Mouse (Mus musculus): Measurements from ENCODE around the gene Eif2ak4. TPM values are rescaled to one million over a fixed set of nuclear protein-coding genes. Genes with fewer than 3 reads are reported as not detected.

Eif2ak4 gene
- polyA plus RNA-seq (2015; fragmentation: Nextera tagmentation; extraction: Ambion mirVana) = 5.5 and 5.6 TPM in 2 replicates

GRCm38 (mm10) chr2:118388341-118389335, at the start of gene Eif2ak4:
Gene Eif2ak4 (plus strand): TSS chr2:118388618.

GRCm38 (mm10) chr2:118372901-118373571, 15.4 kb upstream of the Eif2ak4 start, which contains the start of gene Gpr176:
Gene Gpr176 (minus strand): TSS chr2:118373419.

GRCm38 (mm10) chr2:118479550-118479909, 91.1 kb downstream of the Eif2ak4 start, which contains the start of gene Srp14:
Gene Srp14 (minus strand): TSS chr2:118479711.

Other genes starting within 250 kb of the Eif2ak4 start
- 0.80 and 1.3 TPM in 2 replicates for gene Fsip1, start 131.7 kb upstream of the Eif2ak4 start, polyA plus RNA-seq (2015; fragmentation: Nextera tagmentation; extraction: Ambion mirVana)
- gene Gpr176, start 15.2 kb upstream of the Eif2ak4 start, polyA plus RNA-seq (2015; fragmentation: Nextera tagmentation; extraction: Ambion mirVana) = 1.4 and 3.1 TPM in 2 replicates
- 481 and 513 TPM in 2 replicates for gene Srp14, start 91.1 kb downstream of the Eif2ak4 start, polyA plus RNA-seq (2015; fragmentation: Nextera tagmentation; extraction: Ambion mirVana)
- gene Bmf, start 161.1 kb downstream of the Eif2ak4 start, polyA plus RNA-seq (2015; fragmentation: Nextera tagmentation; extraction: Ambion mirVana) = 2.9 TPM in 2 replicates
- gene Bub1b, start 209.6 kb downstream of the Eif2ak4 start, polyA plus RNA-seq (2015; fragmentation: Nextera tagmentation; extraction: Ambion mirVana) = 12.3 and 15.2 TPM in 2 replicates

All from adrenal gland, postnatal 0 days (tissue).